Mouse (Mus musculus) B cell, adult 67 days (primary cell): ENCODE data around the gene Fcor. TPM values are rescaled to one million over a fixed set of nuclear protein-coding genes. Genes with fewer than 3 reads are reported as not detected.

Experiments
- total RNA-seq, 2 experiments: library from RNA; stranded (reverse); gene quantifications; 4 replicates each; pipeline ENCODE4 v1.2.4; 2023

The Fcor gene
- not detected for total RNA-seq

DNA sequence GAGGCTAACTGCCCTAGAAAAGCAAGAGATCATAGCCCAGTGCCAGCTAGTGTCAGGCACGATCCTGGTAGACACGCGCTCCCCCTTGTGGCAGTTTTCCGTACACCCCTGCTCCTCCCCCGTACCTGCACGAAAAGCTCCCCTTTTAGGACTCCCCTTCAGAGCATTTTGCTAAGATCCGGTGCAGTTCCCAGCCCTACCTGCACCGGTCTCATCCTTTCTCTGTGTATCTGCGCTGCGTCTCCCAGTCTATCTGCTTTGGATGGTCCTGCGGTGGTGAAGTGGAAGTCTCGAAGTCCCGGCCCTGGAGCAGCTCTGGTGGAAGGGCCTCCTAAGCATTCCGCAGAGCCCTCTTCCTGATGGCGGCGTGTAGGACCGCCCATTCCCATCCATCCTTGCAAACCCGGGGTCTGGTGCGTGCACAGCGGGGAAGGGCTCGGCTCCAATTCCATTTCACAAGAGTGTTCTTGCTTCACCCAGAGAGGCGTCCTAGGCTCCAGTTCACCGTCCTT, at the start of gene Fcor:
Fcor (minus strand) TSS at position 383 of the 512 bp plus-strand sequence.

GRCm38 (mm10) chr8:3720551-3720950, 48.4 kb upstream of the Fcor start, which contains the start of gene Clec4g:
Clec4g (minus strand) TSS chr8:3720651.

GRCm38 (mm10) chr8:3694121-3694520, 22.0 kb upstream of the Fcor start, which contains the start of gene Fcer2a:
Fcer2a (minus strand) TSS chr8:3694175.

DNA sequence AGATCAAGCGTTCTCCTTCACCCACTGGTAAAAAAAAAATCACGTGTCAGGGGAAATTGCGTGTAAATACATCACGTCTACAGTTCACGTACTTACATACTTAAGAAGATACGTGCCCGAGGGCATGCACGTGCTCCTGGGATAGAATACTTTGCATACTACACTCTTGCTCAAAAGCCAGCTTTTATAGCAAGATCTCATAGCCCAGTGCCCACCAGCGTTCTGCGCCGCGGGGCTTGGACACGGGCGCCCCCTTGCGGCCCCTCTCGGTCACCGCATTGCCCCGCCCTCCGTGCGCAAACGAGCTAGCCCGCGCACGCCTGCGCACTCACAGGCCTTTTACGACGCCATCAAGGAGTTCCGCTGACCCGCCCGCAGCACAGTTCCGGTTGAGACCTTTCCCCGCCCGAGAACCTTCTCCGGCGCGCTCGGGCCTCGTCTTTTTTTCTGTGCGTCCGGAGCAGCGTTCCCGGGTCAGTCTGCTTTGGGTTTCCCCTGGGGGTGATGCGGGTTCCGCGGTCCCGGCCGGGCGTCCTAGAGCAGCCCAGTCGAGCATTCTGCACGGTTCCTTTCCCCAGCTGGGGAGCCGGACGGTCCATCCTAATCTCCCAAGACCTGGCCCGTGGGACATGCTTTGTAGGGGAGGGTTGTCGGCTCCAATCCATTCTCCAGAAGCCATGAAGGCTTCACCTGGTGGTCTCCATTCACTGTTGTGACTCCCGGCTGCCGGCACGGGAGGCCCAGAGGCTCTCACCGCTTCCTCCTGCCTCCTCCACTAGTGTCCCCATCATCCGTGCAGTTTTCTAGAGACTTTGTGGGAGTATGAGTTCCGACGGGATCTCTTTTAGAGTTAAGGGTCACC, 4.2 kb upstream of the Fcor start, which contains the start of gene Trappc5:
Trappc5 (plus strand) TSS at position 169 of the 862 bp plus-strand sequence.

DNA sequence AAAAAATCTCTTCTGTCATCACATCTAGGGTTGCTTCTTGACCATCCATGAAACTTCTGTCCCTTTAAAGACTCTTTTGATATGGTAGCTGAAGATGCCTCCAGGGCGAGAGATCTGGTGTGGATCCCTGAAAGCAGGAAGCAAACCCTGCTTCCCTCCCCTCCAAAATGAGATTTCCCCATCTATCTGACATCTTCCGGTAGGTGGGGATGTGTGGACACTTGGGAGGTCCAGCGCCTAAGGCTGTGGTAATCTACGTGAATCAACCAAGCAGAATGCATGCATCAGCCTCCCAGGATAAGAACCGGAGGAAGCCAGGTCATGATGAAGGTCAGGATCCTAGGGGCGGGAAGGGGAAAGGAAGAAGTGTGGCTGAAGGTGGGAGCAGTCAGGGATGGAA, 6.7 kb downstream of the Fcor start, which contains the start of gene Mcemp1:
Mcemp1 (plus strand) TSS at position 248 of the 400 bp plus-strand sequence.

GRCm38 (mm10) chr8:3655526-3655925, 16.6 kb downstream of the Fcor start, which contains the start of gene Retn:
Retn (plus strand) TSS chr8:3655770.

DNA sequence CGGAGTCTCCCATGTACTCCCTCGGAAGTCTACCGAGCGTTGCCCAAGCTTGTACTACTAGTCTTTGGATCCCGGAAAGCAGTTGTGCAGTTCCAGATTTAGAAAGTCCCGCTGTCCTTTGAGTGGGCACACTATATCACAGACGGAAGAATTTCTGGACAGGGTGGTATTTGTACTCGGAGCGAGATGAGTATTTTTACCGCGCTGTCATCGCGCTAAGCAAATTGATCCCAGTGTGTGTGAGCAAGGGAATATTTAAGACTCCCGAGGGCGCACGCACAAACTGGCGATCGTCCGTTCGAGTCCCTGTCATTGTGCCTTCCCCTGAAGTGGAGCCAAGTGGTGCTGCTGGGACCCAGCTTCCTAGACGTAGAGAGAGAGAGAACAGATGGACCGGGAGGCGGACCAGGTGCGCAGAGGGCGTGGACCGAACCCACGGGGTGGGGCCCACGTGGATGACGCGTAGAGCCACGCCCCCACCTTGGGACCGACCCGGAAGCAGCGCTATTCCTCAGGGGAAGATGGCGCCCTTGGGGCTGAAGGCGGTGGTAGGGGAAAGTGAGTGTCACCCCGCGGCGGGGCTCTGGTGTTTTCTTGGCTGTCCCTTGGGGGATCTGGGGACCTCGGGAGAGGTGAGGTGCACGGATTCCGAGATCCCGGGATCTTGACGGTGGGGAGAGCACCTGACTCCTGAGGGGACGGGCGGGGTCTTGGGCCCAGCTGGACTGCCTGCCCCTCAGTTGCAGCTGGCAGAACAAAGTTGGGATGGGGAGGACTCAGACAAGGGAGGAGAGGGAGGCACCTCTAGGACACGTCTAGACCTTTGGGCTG, 41.3 kb downstream of the Fcor start, which contains the start of gene Stxbp2:
Stxbp2 (plus strand) TSS at position 309 of the 831 bp plus-strand sequence.

GRCm38 (mm10) chr8:3625445-3625844, 46.7 kb downstream of the Fcor start, which contains the start of gene Pcp2:
Pcp2 (minus strand) TSS chr8:3625545.

GRCm38 (mm10) chr8:3621199-3621970, 50.8 kb downstream of the Fcor start, which contains the start of the genes Xab2 and Pet100:
Xab2 (minus strand) TSS chr8:3621316.
Pet100 (plus strand) TSS chr8:3621548.

Other genes starting within 250 kb of the Fcor start
- 1 to 10 TPM; 1.4 to 2.4 TPM for gene Pex11g, start 204.7 kb downstream of the Fcor start, total RNA-seq
- 1 to 10 TPM; 5.0 to 8.3 TPM for gene Tex45, start 201.5 kb downstream of the Fcor start, total RNA-seq
- gene Zfp358, start 179.2 kb downstream of the Fcor start, total RNA-seq, result 1 to 10 TPM; 8.7 to 10.0 TPM
- 100 to 1,000 TPM; 105 to 106 TPM for gene Mcoln1, start 171.9 kb downstream of the Fcor start, total RNA-seq
- gene Pnpla6, start 157.0 kb downstream of the Fcor start, total RNA-seq, result 10 to 100 TPM; 78.0 to 82.4 TPM
- gene C330021F23Rik, start 104.4 kb downstream of the Fcor start, total RNA-seq, result not detected
- gene Camsap3, start 85.1 kb downstream of the Fcor start, total RNA-seq, result not detected
- gene Xab2, start 51.0 kb downstream of the Fcor start, total RNA-seq, result 10 to 100 TPM; 87.4 to 92.4 TPM
- 10 to 100 TPM; 67.1 to 68.4 TPM for gene Pet100, start 50.8 kb downstream of the Fcor start, total RNA-seq
- gene Pcp2, start 46.8 kb downstream of the Fcor start, total RNA-seq, result not detected
- gene Stxbp2, start 41.4 kb downstream of the Fcor start, total RNA-seq, result 100 to 1,000 TPM; 259 to 269 TPM
- gene Retn, start 16.6 kb downstream of the Fcor start, total RNA-seq, result not detected
- gene Mcemp1, start 6.6 kb downstream of the Fcor start, total RNA-seq, result not detected
- gene Trappc5, start 3.9 kb upstream of the Fcor start, total RNA-seq, result 10 to 100 TPM; 23.4 to 28.8 TPM
- gene Fcer2a, start 21.8 kb upstream of the Fcor start, total RNA-seq, result 100 to 1,000 TPM; 596 to 740 TPM
- gene Clec4g, start 48.3 kb upstream of the Fcor start, total RNA-seq, result not detected
- 1 to 10 TPM; 1.0 to 1.1 TPM for gene Cd209a, start 76.6 kb upstream of the Fcor start, total RNA-seq
- not detected for gene Cd209e, start 181.9 kb upstream of the Fcor start, total RNA-seq
- gene Cd209d, start 206.2 kb upstream of the Fcor start, total RNA-seq, result not detected